Mouse (Mus musculus) brain, embryonic 14.5 days (tissue): ENCODE results near the gene Thsd4.

Experiments used
- CTCF ChIP-seq: fragments of 200-500 bp; IDR thresholded peaks from 2 replicates; pipeline ENCODE4 v1.5.1; 2012; ENCODE audit warnings: inconsistent platforms, mild to moderate bottlenecking, moderate library complexity, borderline replicate concordance; ENCODE audit not compliant: insufficient read depth, insufficient read length; ENCODE audit errors: extremely low read depth
- POLR2A ChIP-seq: fragments of 200-500 bp; IDR thresholded peaks from 2 replicates; pipeline ENCODE4 v1.6.1; 2012; ENCODE audit warnings: mild to moderate bottlenecking, inconsistent platforms, borderline replicate concordance; ENCODE audit not compliant: poor library complexity, insufficient read depth, insufficient read length, severe bottlenecking; ENCODE audit errors: extremely low read depth

- TF ChIP-seq POLR2A, result no peak
- TF ChIP-seq CTCF, result no peak
Measured at GRCm38 (mm10) chr9:60410872-60411635, 110.8 kb downstream of the Thsd4 start.
